Mouse (Mus musculus) liver, embryonic 13.5 days (tissue): ENCODE measurements around the gene Cad. TPM values are rescaled to one million over a fixed set of nuclear protein-coding genes. Genes with fewer than 3 reads are reported as not detected.

ENCODE experiments used
- ATAC-seq: fragments of 200-750 bp; cut with Nextera tagmentation; 2 replicates; pipeline ENCODE4 v1.8.0; 2017; ENCODE audit warnings: low read depth, mild to moderate bottlenecking, moderate number of reproducible peaks, moderate library complexity
- DNase-seq: peaks from one replicate; pipeline ENCODE4 v3.0.0; 2022
- H3K27ac ChIP-seq: fragments of 300-500 bp; sonication (generic); 2 replicates; pipeline ENCODE4 v1.5.1; 2015; ENCODE audit warnings: moderate library complexity, mild to moderate bottlenecking, inconsistent platforms
- H3K27me3 ChIP-seq: fragments of 300-500 bp; sonication (generic); 2 replicates; pipeline ENCODE4 v1.6.1; 2015; ENCODE audit warnings: mild to moderate bottlenecking, inconsistent platforms
- H3K36me3 ChIP-seq: fragments of 300-500 bp; sonication (generic); 2 replicates; pipeline ENCODE4 v1.6.1; 2015; ENCODE audit warnings: mild to moderate bottlenecking, inconsistent platforms
- H3K4me1 ChIP-seq: fragments of 300-500 bp; sonication (generic); replicated peaks from 2 replicates; pipeline ENCODE4 v1.6.1; 2015; ENCODE audit warnings: inconsistent platforms
- H3K4me2 ChIP-seq: fragments of 300-500 bp; sonication (generic); 2 replicates; pipeline ENCODE4 v1.6.1; 2015; ENCODE audit warnings: inconsistent platforms, mild to moderate bottlenecking, moderate library complexity
- H3K4me3 ChIP-seq: fragments of 300-500 bp; sonication (generic); replicated peaks from 2 replicates; pipeline ENCODE4 v1.5.1; 2015; ENCODE audit warnings: mild to moderate bottlenecking, inconsistent platforms
- H3K9ac ChIP-seq: fragments of 300-500 bp; sonication (generic); 2 replicates; pipeline ENCODE4 v1.6.1; 2015; ENCODE audit warnings: mild to moderate bottlenecking, inconsistent platforms
- H3K9me3 ChIP-seq: fragments of 300-500 bp; sonication (generic); replicated peaks from 2 replicates; pipeline ENCODE4 v1.6.1; 2016; ENCODE audit warnings: inconsistent platforms
- WGBS: fragments of 180-500 bp; shearing (Covaris S2); methylation state at CpG from one replicate; pipeline ENCODE4 v1.1.7; 2015; ENCODE audit not compliant: insufficient replicate concordance; 5-methylcytosine and 5-hydroxymethylcytosine counted together
- polyA plus RNA-seq: library from polyadenylated mRNA; unstranded; fragments of >200 nt; fragmentation: Nextera tagmentation; extraction: Ambion mirVana; gene quantifications from 2 replicates; pipeline ENCODE4 v1.2.1, GENCODE M21; 2015

The Cad gene
- polyA plus RNA-seq, 1 experiment from 2014 or later: 20.1 TPM

- no peak overlapping the region for H3K4me3 ChIP-seq
- H3K27me3 ChIP-seq: no peaks in the 10 kb centered on the region
- H3K27ac ChIP-seq: no peak overlapping the region
- no peak overlapping the region for H3K9ac ChIP-seq
- no peaks in the 10 kb centered on the region for H3K9me3 ChIP-seq
- 86% methylated on average over 11 of the region's 11 CpGs for WGBS
- no peaks in the 10 kb centered on the region for H3K4me1 ChIP-seq
- ATAC-seq (no peak), DNase-seq (no peak)
- H3K4me2 ChIP-seq: no peak overlapping the region
- H3K36me3 ChIP-seq: peaks cover 100% of the 10 kb centered on the region
Measured at GRCm38 (mm10) chr5:31071821-31072220, 17.2 kb downstream of the Cad start.

GRCm38 (mm10) chr5:31073176-31073575, 18.6 kb downstream of the Cad start:
- WGBS: 85% methylated on average over 12 of the region's 12 CpGs
- H3K27ac ChIP-seq: no peak overlapping the region

GRCm38 (mm10) chr5:31076346-31076745, 21.8 kb downstream of the Cad start:
- no peak for ATAC-seq
- Histone ChIP-seq H3K9me3 (no peaks in the 10 kb centered on the region), H3K27ac (no peak overlapping the region), H3K36me3 (peaks cover 79% of the 10 kb centered on the region), H3K9ac (no peak overlapping the region), H3K4me3 (no peak overlapping the region), H3K27me3 (no peaks in the 10 kb centered on the region), H3K4me2 (no peak overlapping the region), H3K4me1 (no peaks in the 10 kb centered on the region)
- no peak for DNase-seq
- 81% methylated on average over 13 of the region's 13 CpGs for WGBS

More at GRCm38 (mm10) chr5:31073176-31073575, 18.6 kb downstream of the Cad start:
- Histone ChIP-seq H3K4me2 (no peak overlapping the region), H3K27me3 (no peaks in the 10 kb centered on the region), H3K9me3 (no peaks in the 10 kb centered on the region), H3K4me3 (no peak overlapping the region), H3K9ac (no peak overlapping the region), H3K36me3 (peaks cover 100% of the 10 kb centered on the region), H3K4me1 (no peaks in the 10 kb centered on the region)
- no peak for DNase-seq
- ATAC-seq: no peak

GRCm38 (mm10) chr5:31080059-31080794, 25.6 kb downstream of the Cad start:
- DNase-seq (no peak), ATAC-seq (no peak)
- H3K9ac ChIP-seq: no peak overlapping the region
- no peak overlapping the region for H3K27ac ChIP-seq
- peaks cover 12% of the 10 kb centered on the region for H3K4me1 ChIP-seq
- H3K4me3 ChIP-seq: no peak overlapping the region
- H3K36me3 ChIP-seq: peaks cover 41% of the 10 kb centered on the region
- 73% methylated on average over 13 of the region's 13 CpGs for WGBS
- no peaks in the 10 kb centered on the region for H3K9me3 ChIP-seq
- no peak overlapping the region for H3K4me2 ChIP-seq
- peaks cover 5% of the 10 kb centered on the region; the same call in 1 of the 2 replicates for H3K27me3 ChIP-seq

- 56% methylated on average over 3 of the region's 3 CpGs for WGBS
Measured at GRCm38 (mm10) chr5:31080795-31081164, 26.2 kb downstream of the Cad start.

GRCm38 (mm10) chr5:31081386-31081785, 26.8 kb downstream of the Cad start:
- peaks cover 12% of the 10 kb centered on the region for H3K4me1 ChIP-seq
- peaks cover 29% of the 10 kb centered on the region for H3K36me3 ChIP-seq
- no peak overlapping the region for H3K27ac ChIP-seq
- H3K4me2 ChIP-seq: no peak overlapping the region
- ATAC-seq (no peak), DNase-seq (no peak)
- no peak overlapping the region for H3K4me3 ChIP-seq
- peaks cover 15% of the 10 kb centered on the region for H3K27me3 ChIP-seq
- H3K9me3 ChIP-seq: no peaks in the 10 kb centered on the region
- 57% methylated on average over 3 of the region's 3 CpGs for WGBS
- H3K9ac ChIP-seq: no peak overlapping the region

More at GRCm38 (mm10) chr5:31080795-31081164, 26.2 kb downstream of the Cad start:
- Histone ChIP-seq H3K9me3 (no peaks in the 10 kb centered on the region), H3K4me1 (peaks cover 12% of the 10 kb centered on the region), H3K4me3 (no peak overlapping the region), H3K9ac (no peak overlapping the region), H3K4me2 (no peak overlapping the region), H3K36me3 (peaks cover 35% of the 10 kb centered on the region), H3K27ac (no peak overlapping the region), H3K27me3 (peaks cover 10% of the 10 kb centered on the region)
- no peak for ATAC-seq
- DNase-seq: no peak

- Histone ChIP-seq H3K9me3 (no peaks in the 10 kb centered on the region), H3K36me3 (peaks cover 19% of the 10 kb centered on the region), H3K4me3 (no peak overlapping the region), H3K4me1 (peaks cover 12% of the 10 kb centered on the region), H3K27me3 (peaks cover 23% of the 10 kb centered on the region), H3K4me2 (no peak overlapping the region), H3K9ac (no peak overlapping the region), H3K27ac (no peak overlapping the region)
- 17% methylated on average over 5 of the region's 5 CpGs for WGBS
- DNase-seq (no peak), ATAC-seq (0 out of 2 replicates have a peak, but pooled peaks have one; percentile 39)
Measured at GRCm38 (mm10) chr5:31082355-31082754, 27.8 kb downstream of the Cad start.

GRCm38 (mm10) chr5:31082935-31083625, 28.5 kb downstream of the Cad start:
- H3K9ac ChIP-seq: no peak overlapping the region
- H3K4me1 ChIP-seq: peaks cover 12% of the 10 kb centered on the region
- H3K4me3 ChIP-seq: 0 out of 2 replicates have a peak overlapping the region, but pooled peaks have one; percentile 2
- H3K4me2 ChIP-seq: peak overlapping the region; percentile 37
- H3K9me3 ChIP-seq: no peaks in the 10 kb centered on the region
- H3K27ac ChIP-seq: no peak overlapping the region
- 11% methylated on average over 12 of the region's 12 CpGs for WGBS
- no peak for ATAC-seq
- H3K27me3 ChIP-seq: peaks cover 28% of the 10 kb centered on the region
- H3K36me3 ChIP-seq: peaks cover 12% of the 10 kb centered on the region
- no peak for DNase-seq

GRCm38 (mm10) chr5:31083949-31084348, 29.4 kb downstream of the Cad start:
- H3K4me1 ChIP-seq: peaks cover 12% of the 10 kb centered on the region
- no peak overlapping the region for H3K4me3 ChIP-seq
- H3K9me3 ChIP-seq: no peaks in the 10 kb centered on the region
- no peak for ATAC-seq
- H3K36me3 ChIP-seq: peaks cover 3% of the 10 kb centered on the region
- H3K4me2 ChIP-seq: no peak overlapping the region
- H3K27ac ChIP-seq: no peak overlapping the region
- DNase-seq: no peak
- H3K27me3 ChIP-seq: peaks cover 36% of the 10 kb centered on the region
- WGBS: 27% methylated on average over 8 of the region's 8 CpGs
- H3K9ac ChIP-seq: no peak overlapping the region

GRCm38 (mm10) chr5:31086606-31087005, 32.0 kb downstream of the Cad start:
- Histone ChIP-seq H3K9ac (no peak overlapping the region), H3K4me2 (no peak overlapping the region), H3K27ac (no peak overlapping the region), H3K9me3 (no peaks in the 10 kb centered on the region), H3K36me3 (no peaks in the 10 kb centered on the region), H3K4me3 (no peak overlapping the region), H3K4me1 (peaks cover 12% of the 10 kb centered on the region), H3K27me3 (peaks cover 63% of the 10 kb centered on the region)
- 28% methylated on average over 7 of the region's 7 CpGs for whole genome bisulfite sequencing
- no peak for ATAC-seq
- no peak for DNase-seq

GRCm38 (mm10) chr5:31087131-31087530, 32.6 kb downstream of the Cad start:
- Histone ChIP-seq H3K4me3 (no peak overlapping the region), H3K9ac (no peak overlapping the region), H3K9me3 (no peaks in the 10 kb centered on the region), H3K36me3 (no peaks in the 10 kb centered on the region), H3K27me3 (peaks cover 68% of the 10 kb centered on the region), H3K4me1 (peaks cover 12% of the 10 kb centered on the region), H3K4me2 (no peak overlapping the region), H3K27ac (no peak overlapping the region)
- 60% methylated on average over 2 of the region's 2 CpGs for WGBS
- ATAC-seq (no peak), DNase-seq (no peak)
